Mouse (Mus musculus): ENCODE results near the gene Isg15. TPM values are rescaled to one million over a fixed set of nuclear protein-coding genes. Genes with fewer than 3 reads are reported as not detected.

The Isg15 gene
- total RNA-seq (2014; fragmentation: Nextera tagmentation) (0.66 and 3.4 TPM in 2 replicates), total RNA-seq (2017) (3.2 and 5.6 TPM in 2 replicates)

GRCm38 (mm10) chr4:156200623-156201475, at the start of gene Isg15:
Gene Isg15, minus strand, starts transcription at chr4:156200818.
- no peak for ATAC-seq (replicated peaks; ENCODE audit: low FRiP score, low TSS enrichment, poor library complexity, severe bottlenecking)

- no peak for ATAC-seq (replicated peaks; ENCODE audit: low FRiP score, low TSS enrichment, poor library complexity, severe bottlenecking)
Observed at GRCm38 (mm10) chr4:156249567-156249966, 48.9 kb upstream of the Isg15 start.

- 0 out of 2 replicates have a peak, but pooled peaks have one; percentile 20 for ATAC-seq (replicated peaks; ENCODE audit: low FRiP score, low TSS enrichment, poor library complexity, severe bottlenecking)
Observed at GRCm38 (mm10) chr4:156236651-156237447, 36.2 kb upstream of the Isg15 start.

GRCm38 (mm10) chr4:156235808-156236533, 35.4 kb upstream of the Isg15 start, which contains the start of gene Noc2l:
Gene Noc2l, plus strand, starts transcription at chr4:156236010.
- ATAC-seq (replicated peaks; ENCODE audit: low FRiP score, low TSS enrichment, poor library complexity, severe bottlenecking): peak; percentile 66

- ATAC-seq (replicated peaks; ENCODE audit: low FRiP score, low TSS enrichment, poor library complexity, severe bottlenecking): peak; percentile 19
Observed at GRCm38 (mm10) chr4:156235360-156235770, 34.7 kb upstream of the Isg15 start.

GRCm38 (mm10) chr4:156234701-156235213, 34.1 kb upstream of the Isg15 start, which contains the start of gene Plekhn1:
Gene Plekhn1, minus strand, starts transcription at chr4:156234857.
- ATAC-seq (replicated peaks; ENCODE audit: low FRiP score, low TSS enrichment, poor library complexity, severe bottlenecking): peak; percentile 35

GRCm38 (mm10) chr4:156234021-156234501, 33.4 kb upstream of the Isg15 start:
- 0 out of 2 replicates have a peak, but pooled peaks have one; percentile 4 for ATAC-seq (replicated peaks; ENCODE audit: low FRiP score, low TSS enrichment, poor library complexity, severe bottlenecking)

GRCm38 (mm10) chr4:156228393-156229024, 27.9 kb upstream of the Isg15 start:
- no peak for ATAC-seq (replicated peaks; ENCODE audit: low FRiP score, low TSS enrichment, poor library complexity, severe bottlenecking)

GRCm38 (mm10) chr4:156227752-156228392, 27.3 kb upstream of the Isg15 start:
- peak; percentile 35; the same call in 1 of the 2 replicates for ATAC-seq (replicated peaks; ENCODE audit: low FRiP score, low TSS enrichment, poor library complexity, severe bottlenecking)

GRCm38 (mm10) chr4:156224276-156224675, 23.7 kb upstream of the Isg15 start:
- no peak for ATAC-seq (replicated peaks; ENCODE audit: low FRiP score, low TSS enrichment, poor library complexity, severe bottlenecking)

GRCm38 (mm10) chr4:156219936-156220335, 19.3 kb upstream of the Isg15 start:
- ATAC-seq (replicated peaks; ENCODE audit: low FRiP score, low TSS enrichment, poor library complexity, severe bottlenecking): no peak

- no peak for ATAC-seq (replicated peaks; ENCODE audit: low FRiP score, low TSS enrichment, poor library complexity, severe bottlenecking)
Observed at GRCm38 (mm10) chr4:156217838-156218237, 17.2 kb upstream of the Isg15 start.

GRCm38 (mm10) chr4:156217022-156217669, 16.5 kb upstream of the Isg15 start:
- no peak for ATAC-seq (replicated peaks; ENCODE audit: low FRiP score, low TSS enrichment, poor library complexity, severe bottlenecking)

GRCm38 (mm10) chr4:156216196-156216595, 15.6 kb upstream of the Isg15 start:
- no peak for ATAC-seq (replicated peaks; ENCODE audit: low FRiP score, low TSS enrichment, poor library complexity, severe bottlenecking)

- ATAC-seq (replicated peaks; ENCODE audit: low FRiP score, low TSS enrichment, poor library complexity, severe bottlenecking): no peak
Observed at GRCm38 (mm10) chr4:156215649-156216048, 15.0 kb upstream of the Isg15 start, which contains the start of gene Perm1. Gene Perm1, plus strand, starts transcription at chr4:156215868.

- ATAC-seq (replicated peaks; ENCODE audit: low FRiP score, low TSS enrichment, poor library complexity, severe bottlenecking): no peak
Observed at GRCm38 (mm10) chr4:156213134-156213533, 12.5 kb upstream of the Isg15 start.

- ATAC-seq (replicated peaks; ENCODE audit: low FRiP score, low TSS enrichment, poor library complexity, severe bottlenecking): no peak
Observed at GRCm38 (mm10) chr4:156209963-156210635, 9.5 kb upstream of the Isg15 start.

Data from megakaryocyte-erythroid progenitor cell, adult 5-6 weeks (primary cell).